Comparison of ENCODE assay signal across 23 mouse cellular contexts in genomic region chr2:173132794-173133300, GRCm38 (mm10). TPM values are rescaled to one million over a fixed set of nuclear protein-coding genes. Genes with fewer than 3 reads are reported as not detected.
DNase-seq lines count a peak whose midpoint lies in the region; ATAC-seq lines count a peak whose summit lies in the region.
"Had no signal": no experiment of that assay in that cellular context is flagged by ENCODE, and none has a peak within 500 bp of the region (broad histone marks: within the 10 kb centered on the region; RNA-seq: fewer than 3 reads in every experiment).

No protein-coding gene starts in this region.

- peak; percentile 16; the same call in 1 of the 2 replicates for ATAC-seq in kidney, embryonic 15.5 days (replicated peaks; ENCODE audit: low FRiP score)
- ATAC-seq: forebrain, embryonic 14.5 days; intestine, embryonic 15.5 days had no signal

- no peak overlapping the region for H3K9ac ChIP-seq in kidney, embryonic 15.5 days
- H3K9ac ChIP-seq: embryonic facial prominence, embryonic 15.5 days; heart, embryonic 15.5 days; hindbrain, embryonic 14.5 days; intestine, embryonic 15.5 days had no signal

- no peak overlapping the region for H3K4me2 ChIP-seq in kidney, embryonic 15.5 days
- H3K4me2 ChIP-seq: embryonic facial prominence, embryonic 15.5 days; heart, embryonic 11.5 days; heart, embryonic 15.5 days; hindbrain, embryonic 14.5 days; intestine, embryonic 15.5 days had no signal

- intact Hi-C loops in heart, postnatal 36 days (cut with DNase I): no loop called here

- peaks cover 42% of the 10 kb centered on the region for H3K27me3 ChIP-seq in kidney, embryonic 15.5 days
- H3K27me3 ChIP-seq: embryonic facial prominence, embryonic 15.5 days; heart, embryonic 15.5 days; intestine, embryonic 15.5 days had no signal

- H3K9me3 ChIP-seq in kidney, embryonic 15.5 days (replicated peaks): no peaks in the 10 kb centered on the region
- H3K9me3 ChIP-seq: embryonic facial prominence, embryonic 15.5 days; forebrain, embryonic 10.5 days; heart, embryonic 15.5 days; hindbrain, embryonic 10.5 days; intestine, embryonic 15.5 days had no signal

- H3K4me1 ChIP-seq in kidney, embryonic 15.5 days: peaks cover 12% of the 10 kb centered on the region
- H3K4me1 ChIP-seq in brown adipose tissue, adult 24 weeks (ENCODE audit: control insufficient read depth, insufficient read depth, insufficient read length, low read length): peaks cover 5% of the 10 kb centered on the region; the same call in 1 of the 2 replicates
- H3K4me1 ChIP-seq: embryonic facial prominence, embryonic 15.5 days; forebrain, embryonic 10.5 days had no signal

- no peak overlapping the region for H3K4me3 ChIP-seq in kidney, embryonic 15.5 days (replicated peaks)
- no peak overlapping the region for H3K4me3 ChIP-seq in brown adipose tissue, adult 24 weeks (ENCODE audit: insufficient read depth, low read depth, low read length)
- H3K4me3 ChIP-seq: embryonic facial prominence, embryonic 15.5 days; erythroblast, embryonic 14.5 days; forebrain, embryonic 10.5 days; heart, adult 2 months; heart, embryonic 15.5 days; hindbrain, embryonic 10.5 days; intestine, embryonic 15.5 days had no signal

- no peaks in the 10 kb centered on the region for H3K36me3 ChIP-seq in kidney, embryonic 15.5 days
- H3K36me3 ChIP-seq: embryonic facial prominence, embryonic 15.5 days; forebrain, embryonic 10.5 days; heart, embryonic 15.5 days; hindbrain, embryonic 10.5 days; intestine, embryonic 15.5 days had no signal

- 39% methylated on average over 8 of the region's 8 CpGs for WGBS in kidney, embryonic 15.5 days

- peak; percentile 75 for DNase-seq in adrenal gland, postnatal 14 days
- DNase-seq in adrenal gland, adult 8-10 months: no peak
- no peak for DNase-seq in kidney, postnatal 36 days
- DNase-seq in adipocyte (ENCODE audit: low spot score): peak; percentile 83
- no peak for DNase-seq in heart, postnatal 36 days
- no peak for DNase-seq in thymus, postnatal 25 days
- DNase-seq: cerebellum, adult 2 months; embryo, embryonic 11 days; heart, adult 2 months; heart, postnatal 14 days; kidney, adult 9 months had no signal

- no peak overlapping the region for H3K27ac ChIP-seq in kidney, embryonic 15.5 days
- H3K27ac ChIP-seq in brown adipose tissue, adult 24 weeks (replicated peaks; ENCODE audit: low read depth, low read length): peak overlapping the region; percentile 99
- H3K27ac ChIP-seq: embryonic facial prominence, embryonic 15.5 days; forebrain, embryonic 10.5 days; heart, adult 2 months; heart, embryonic 15.5 days; hindbrain, embryonic 10.5 days; hindbrain, embryonic 14.5 days; intestine, embryonic 15.5 days had no signal

RNA-seq across cellular contexts. Expression of gene Ctcfl, which starts 13.5 kb away (rescaled TPM):
- 0.15 TPM in 2 replicates for total RNA-seq in adrenal gland, postnatal 14 days (2021)
- under 1 TPM in 2 of 4 experiments, not detected in 2; 0.13 to 0.22 TPM for total RNA-seq in adrenal gland, adult 8-10 months (2022)
- 0.12 and 0.21 TPM in 2 replicates for polyA plus RNA-seq in kidney, embryonic 15.5 days (2015; fragmentation: Nextera tagmentation; extraction: Ambion mirVana)
- polyA plus RNA-seq in brown adipose tissue, adult 24 weeks (2012; ENCODE audit: insufficient read depth, insufficient read length, missing spikeins): 0.55 TPM in 1 of 2 replicates, not detected in the other
- under 1 TPM in 1 of 2 experiments, not detected in 1; 0.14 TPM for total RNA-seq in heart, postnatal 36 days (2021)
- polyA plus RNA-seq: cerebellum, adult 2 months; embryonic facial prominence, embryonic 11.5 days; erythroblast, embryonic 14.5 days; forebrain, embryonic 14.5 days; heart, adult 2 months had no signal

RNA-seq across cellular contexts. Expression of gene Pck1, which starts 20.0 kb away (rescaled TPM):
- 1,355 and 1,486 TPM in 2 replicates for total RNA-seq in adrenal gland, postnatal 14 days (2021)
- total RNA-seq in adrenal gland, adult 8-10 months (2022): 100 to 1,000 TPM; 135 to 516 (median 360) TPM
- 17.9 and 18.0 TPM in 2 replicates for polyA plus RNA-seq in kidney, embryonic 15.5 days (2015; fragmentation: Nextera tagmentation; extraction: Ambion mirVana)
- 1,317 and 1,888 TPM in 2 replicates for polyA plus RNA-seq in brown adipose tissue, adult 24 weeks (2012; ENCODE audit: insufficient read depth, insufficient read length, missing spikeins)
- total RNA-seq in heart, postnatal 36 days (2021): 10 to 100 TPM in 1 of 2 experiments, 1 to 10 TPM in 1; 3.3 to 26.2 TPM
- polyA plus RNA-seq: cerebellum, adult 2 months; embryonic facial prominence, embryonic 11.5 days; embryonic facial prominence, embryonic 15.5 days; forebrain, embryonic 10.5 days; forebrain, embryonic 14.5 days; heart, embryonic 11.5 days; hindbrain, embryonic 10.5 days; hindbrain, embryonic 14.5 days had no signal

Comparison
In these comparisons a context has a peak if more than half of its experiments do, and no peak if none do; other contexts are left out.
1. DNase-seq: peak in adrenal gland, postnatal 14 days (single experiment) and adipocyte (single experiment); none in adrenal gland, adult 8-10 months (single experiment), kidney, postnatal 36 days (0 of 2), heart, postnatal 36 days (0 of 2) and thymus, postnatal 25 days (single experiment).
2. RNA of gene Pck1, which starts 20.0 kb away (total RNA-seq): 1,355 to 1,486 TPM in adrenal gland, postnatal 14 days and 135 to 516 TPM in adrenal gland, adult 8-10 months; 3.3 to 26.2 TPM in heart, postnatal 36 days; every median in the first group is over 4 times any median in the second.